ENCODE assay signal across 13 mouse cellular contexts in the genomic region with DNA sequence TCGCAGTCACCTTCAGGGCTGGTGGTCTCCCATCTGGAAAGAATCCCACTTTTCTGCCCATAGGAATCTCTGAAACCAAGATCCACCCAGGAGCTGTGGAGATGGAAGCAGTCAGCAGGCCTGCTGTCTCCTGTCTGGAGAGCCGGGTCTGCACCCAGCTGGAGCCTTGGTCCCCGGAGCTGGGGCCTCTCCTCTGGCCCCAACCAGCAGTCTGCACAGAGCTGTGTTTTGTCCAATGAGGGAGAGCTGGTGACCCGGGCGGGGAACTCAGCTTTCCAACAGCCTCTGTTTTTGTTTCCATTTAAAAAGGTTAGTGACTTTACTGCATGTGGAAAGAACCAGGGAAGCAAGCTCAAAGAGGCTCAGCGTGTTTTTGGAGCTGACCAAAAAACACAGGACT. TPM values are rescaled to one million over a fixed set of nuclear protein-coding genes. Genes with fewer than 3 reads are reported as not detected.
DNase-seq lines count a peak whose midpoint lies in the region; ATAC-seq and TF ChIP-seq lines count a peak whose summit lies in the region.
"Had no signal": no experiment of that assay in that cellular context is flagged by ENCODE, and none has a peak within 500 bp of the region (broad histone marks: within the 10 kb centered on the region; RNA-seq: fewer than 3 reads in every experiment).

No protein-coding gene starts in this region.

- peak overlapping the region; percentile 71; the same call in 1 of the 2 replicates for H3K27ac ChIP-seq in lung, embryonic 14.5 days (ENCODE audit: low read depth)
- H3K27ac ChIP-seq in limb, embryonic 14.5 days (replicated peaks; ENCODE audit: low read depth, low read length), result peak overlapping the region; percentile 40
- H3K27ac ChIP-seq: macrophage had no signal

- no peaks in the 10 kb centered on the region for H3K36me3 ChIP-seq in lung, embryonic 14.5 days (ENCODE audit: insufficient read depth)
- H3K36me3 ChIP-seq in limb, embryonic 14.5 days (ENCODE audit: control insufficient read depth, insufficient read depth, low read length), result no peaks in the 10 kb centered on the region

- peak; percentile 45 for DNase-seq in lung, embryonic 14.5 days
- DNase-seq in lung, adult 2 months, result no peak
- DNase-seq in heart, adult 9 months (ENCODE audit: low spot score in 2 of 2), result peak; percentile 46 to 53
- peak; percentile 43 to 50 for DNase-seq in heart, postnatal 36 days
- DNase-seq in limb, embryonic 14.5 days (ENCODE audit: low spot score), result no peak
- no peak for DNase-seq in layer of hippocampus, adult 18-20 months (ENCODE audit: low spot score in 2 of 2)
- DNase-seq: right cerebral cortex, postnatal 25 days; thymus, adult 18-20 months had no signal

- intact Hi-C loops in heart, postnatal 36 days (cut with DNase I), result no loop called here

- no peak for TF ChIP-seq POLR2A in lung, adult 2 months (IDR thresholded peaks at IDR 0.05; ENCODE audit: borderline replicate concordance, extremely low read depth, low read depth, low read length)
- TF ChIP-seq POLR2A in limb, embryonic 14.5 days (IDR thresholded peaks at IDR 0.05; ENCODE audit: borderline replicate concordance, extremely low read depth, insufficient read depth, insufficient read length), result no peak

- 40% methylated on average over 6 of the region's 6 CpGs for WGBS in lung, embryonic 14.5 days
- WGBS in lung, adult 2 months, result 63% methylated on average over 6 of the region's 6 CpGs
- 33% methylated on average over 6 of the region's 6 CpGs for WGBS in limb, embryonic 14.5 days

- H3K27me3 ChIP-seq in lung, embryonic 14.5 days (ENCODE audit: insufficient read depth, low read length), result no peaks in the 10 kb centered on the region
- H3K27me3 ChIP-seq in limb, embryonic 14.5 days (ENCODE audit: control insufficient read depth, insufficient read depth, low read length), result no peaks in the 10 kb centered on the region
- H3K27me3 ChIP-seq: CH12.LX had no signal

- H3K4me3 ChIP-seq in lung, embryonic 14.5 days (ENCODE audit: low read depth, low read length), result no peak overlapping the region
- H3K4me3 ChIP-seq in lung, adult 2 months (replicated peaks; ENCODE audit: extremely low read depth, low read depth, low read length), result no peak overlapping the region
- no peak overlapping the region for H3K4me3 ChIP-seq in limb, embryonic 14.5 days (replicated peaks; ENCODE audit: low read length)

- peak; percentile 63 for ATAC-seq in lung, embryonic 14.5 days (ENCODE audit: insufficient read depth)
- ATAC-seq in limb, embryonic 14.5 days (ENCODE audit: low FRiP score, low read depth), result no peak; the same call in 1 of the 2 replicates
- no peak for ATAC-seq in megakaryocyte-erythroid progenitor cell, adult 5-6 weeks (replicated peaks; ENCODE audit: low FRiP score, low TSS enrichment, poor library complexity, severe bottlenecking)
- no peak for ATAC-seq in erythroid progenitor cell, adult 5-6 weeks (replicated peaks; ENCODE audit: low FRiP score, poor library complexity, severe bottlenecking)
- ATAC-seq: inflammation-experienced regulatory T-cells, adult 6 months had no signal

- no peak overlapping the region for H3K4me2 ChIP-seq in lung, embryonic 14.5 days
- H3K4me2 ChIP-seq in limb, embryonic 14.5 days (replicated peaks; ENCODE audit: low read depth, low read length, severe bottlenecking), result no peak overlapping the region; the same call in 1 of the 2 replicates

- TF ChIP-seq CTCF in lung, embryonic 14.5 days (IDR thresholded peaks at IDR 0.05; ENCODE audit: low read depth), result no peak
- no peak for TF ChIP-seq CTCF in lung, adult 2 months (IDR thresholded peaks at IDR 0.05; ENCODE audit: insufficient read depth, low read length)

- H3K9me3 ChIP-seq in lung, embryonic 14.5 days (ENCODE audit: low read depth, low read length), result no peaks in the 10 kb centered on the region
- H3K9me3 ChIP-seq in limb, embryonic 14.5 days (ENCODE audit: control insufficient read depth, low read length), result no peaks in the 10 kb centered on the region

- H3K4me1 ChIP-seq in lung, embryonic 14.5 days (ENCODE audit: insufficient read depth), result peaks cover 14% of the 10 kb centered on the region; the same call in 1 of the 2 replicates
- H3K4me1 ChIP-seq in lung, adult 2 months (ENCODE audit: control insufficient read depth, insufficient read depth, low read length), result 0 out of 2 replicates have a peak, but pooled peaks cover 2% of the 10 kb centered on the region
- peaks cover 17% of the 10 kb centered on the region for H3K4me1 ChIP-seq in limb, embryonic 14.5 days (ENCODE audit: control insufficient read depth, insufficient read depth, low read length)

- H3K9ac ChIP-seq in lung, embryonic 14.5 days, result peak overlapping the region; percentile 16; the same call in 1 of the 2 replicates
- no peak overlapping the region for H3K9ac ChIP-seq in limb, embryonic 14.5 days (ENCODE audit: low read depth, low read length, severe bottlenecking)

RNA-seq across cellular contexts. Expression of a gene that starts 11.0 kb away (rescaled TPM):
- polyA plus RNA-seq in lung, embryonic 14.5 days (2014; fragmentation: Nextera tagmentation; extraction: Ambion mirVana), result 16.5 and 18.5 TPM in 2 replicates
- polyA plus RNA-seq in lung, adult 2 months (2012; rRNA removed), result 27.2 and 28.1 TPM in 2 replicates
- 1 to 10 TPM; 5.4 to 6.6 TPM for total RNA-seq in heart, postnatal 36 days (2021)
- polyA plus RNA-seq in limb, embryonic 14.5 days (2012; rRNA removed), result 30.8 and 37.7 TPM in 2 replicates
- polyA plus RNA-seq in limb, embryonic 14.5 days (2014; fragmentation: Nextera tagmentation; extraction: Ambion mirVana), result 31.2 and 36.5 TPM in 2 replicates
- 1.1 and 1.3 TPM in 2 replicates for total RNA-seq in megakaryocyte-erythroid progenitor cell, adult 5-6 weeks (2014; fragmentation: Nextera tagmentation)
- total RNA-seq in megakaryocyte-erythroid progenitor cell, adult 5-6 weeks (2017), result 0.80 TPM in 1 of 2 replicates, not detected in the other
- 10 to 100 TPM; 18.9 to 22.2 TPM for total RNA-seq in layer of hippocampus, adult 18-20 months (2021)
- total RNA-seq in erythroid progenitor cell, adult 5-6 weeks (2015; ENCODE audit: low replicate concordance), result not detected in 2 replicates
- not detected in 2 replicates for total RNA-seq in erythroid progenitor cell, adult 5-6 weeks (2017; ENCODE audit: low replicate concordance)
- total RNA-seq: CH12.LX had no signal
- polyA plus RNA-seq: inflammation-experienced regulatory T-cells, adult 6 months; macrophage had no signal

Comparison
In these comparisons a context has a peak if more than half of its experiments do, and no peak if none do; other contexts are left out.
1. DNase-seq: peak in lung, embryonic 14.5 days (single experiment), heart, adult 9 months (2 of 2) and heart, postnatal 36 days (2 of 2); none in lung, adult 2 months (single experiment), limb, embryonic 14.5 days (single experiment) and layer of hippocampus, adult 18-20 months (0 of 2).